Mouse (Mus musculus) lung, adult 2 months (tissue): Measurements from ENCODE around the gene Pdlim1. TPM values are rescaled to one million over a fixed set of nuclear protein-coding genes. Genes with fewer than 3 reads are reported as not detected.

Experiments
- DNase-seq: peaks from one replicate; pipeline ENCODE4 v3.0.0; 2022
- H3K4me1 ChIP-seq: fragments of 200-500 bp; 2 replicates; pipeline ENCODE4 v1.6.1; 2011; ENCODE audit warnings: low read length; ENCODE audit not compliant: control insufficient read depth, insufficient read depth
- H3K4me3 ChIP-seq: fragments of 200-500 bp; replicated peaks from 2 replicates; pipeline ENCODE3; 2011; ENCODE audit warnings: low read depth, mild to moderate bottlenecking, control low read depth, low read length; ENCODE audit errors: extremely low read depth
- CTCF ChIP-seq: fragments of 200-500 bp; IDR thresholded peaks from 2 replicates; pipeline ENCODE4 v1.5.1; 2011; ENCODE audit warnings: mild to moderate bottlenecking, low read length, control low read depth; ENCODE audit not compliant: insufficient read depth
- POLR2A ChIP-seq: fragments of 200-500 bp; IDR thresholded peaks from 2 replicates; pipeline ENCODE4 v1.6.1; 2011; ENCODE audit warnings: low read depth, mild to moderate bottlenecking, control low read depth, low read length, borderline replicate concordance; ENCODE audit errors: extremely low read depth
- WGBS: fragments of 180-500 bp; shearing (Covaris S2); methylation state at CpG from one replicate; pipeline ENCODE4 v1.1.7; 2018; 5-methylcytosine and 5-hydroxymethylcytosine counted together
- polyA plus RNA-seq: library from polyadenylated mRNA; depleted of rRNA; stranded (reverse); fragments of >200 nt; gene quantifications from 2 replicates; pipeline ENCODE4 v1.2.3, GENCODE M21; 2012

Gene Pdlim1
- polyA plus RNA-seq, 1 experiment = 148 TPM

- DNase-seq = peak; percentile 62
- Histone ChIP-seq H3K4me1 (peaks cover 6% of the 10 kb centered on the region; the same call in 1 of the 2 replicates), H3K4me3 (peak overlapping the region; percentile 88)
- TF ChIP-seq POLR2A = no peak; the same call in 1 of the 2 replicates
- WGBS = 10% methylated on average over 63 of the region's 63 CpGs
These were observed 1.0 kb downstream of the Pdlim1 start for GRCm38 (mm10) chr19:40270351-40271307.

DNA sequence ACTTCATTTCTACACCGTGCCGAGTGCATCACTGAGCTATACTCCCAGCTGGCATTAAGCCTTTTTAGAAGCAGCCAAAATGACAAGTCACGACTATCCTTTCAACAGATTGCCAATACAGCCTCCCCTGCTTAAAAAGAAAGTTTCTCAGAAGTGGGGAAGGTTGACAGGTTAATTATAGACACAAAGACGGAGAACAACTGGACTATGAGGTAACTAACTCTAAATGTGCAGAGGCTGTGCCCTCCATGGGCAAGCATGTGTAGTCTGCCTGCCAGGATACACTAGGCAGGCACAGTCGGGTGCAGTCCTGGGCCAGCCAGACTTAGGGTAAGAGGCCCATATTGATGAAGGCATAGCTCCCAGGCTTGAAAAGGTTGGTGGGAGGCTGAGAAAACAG, 2.1 kb downstream of the Pdlim1 start:
- 44% methylated on average over 5 of the region's 5 CpGs for WGBS
- no peak for DNase-seq

GRCm38 (mm10) chr19:40268493-40268892, 3.1 kb downstream of the Pdlim1 start:
- Histone ChIP-seq H3K4me3 (no peak overlapping the region), H3K4me1 (peaks cover 6% of the 10 kb centered on the region; the same call in 1 of the 2 replicates)
- DNase-seq = no peak
- 48% methylated on average over 3 of the region's 3 CpGs for WGBS
- TF ChIP-seq POLR2A (no peak), CTCF (no peak)

More for the DNA sequence above, 2.1 kb downstream of the Pdlim1 start:
- TF ChIP-seq CTCF = no peak
- no peak for TF ChIP-seq POLR2A
- Histone ChIP-seq H3K4me1 (peaks cover 6% of the 10 kb centered on the region; the same call in 1 of the 2 replicates), H3K4me3 (peak overlapping the region; percentile 11)

GRCm38 (mm10) chr19:40267380-40267779, 4.3 kb downstream of the Pdlim1 start:
- H3K4me1 ChIP-seq = peaks cover 6% of the 10 kb centered on the region
- DNase-seq = peak; percentile 77
- H3K4me3 ChIP-seq = no peak overlapping the region
- TF ChIP-seq CTCF = no peak
- TF ChIP-seq POLR2A = no peak
- WGBS = 58% methylated on average over 1 of the region's 1 CpGs

- TF ChIP-seq CTCF (no peak), POLR2A (no peak)
- Histone ChIP-seq H3K4me3 (no peak overlapping the region), H3K4me1 (peaks cover 23% of the 10 kb centered on the region)
- 100% methylated on average over 1 of the region's 1 CpGs for WGBS
- DNase-seq = no peak
These were observed 12.2 kb downstream of the Pdlim1 start for GRCm38 (mm10) chr19:40259485-40259884.

- TF ChIP-seq POLR2A (no peak), CTCF (no peak)
- no peak for DNase-seq
- WGBS = 19% methylated on average over 4 of the region's 4 CpGs
- Histone ChIP-seq H3K4me3 (no peak overlapping the region), H3K4me1 (peaks cover 27% of the 10 kb centered on the region)
These were observed 14.2 kb downstream of the Pdlim1 start for GRCm38 (mm10) chr19:40257396-40257795.

GRCm38 (mm10) chr19:40256376-40257050, 15.1 kb downstream of the Pdlim1 start:
- no peak for DNase-seq
- TF ChIP-seq POLR2A (no peak), CTCF (no peak)
- H3K4me3 ChIP-seq = no peak overlapping the region
- WGBS = 46% methylated on average over 2 of the region's 2 CpGs
- H3K4me1 ChIP-seq = peaks cover 27% of the 10 kb centered on the region

- peaks cover 27% of the 10 kb centered on the region for H3K4me1 ChIP-seq
- 62% methylated on average over 1 of the region's 1 CpGs for WGBS
- TF ChIP-seq CTCF (no peak), POLR2A (no peak)
- DNase-seq = no peak
- H3K4me3 ChIP-seq = no peak overlapping the region
These were observed 16.1 kb downstream of the Pdlim1 start for GRCm38 (mm10) chr19:40255561-40255960.

DNA sequence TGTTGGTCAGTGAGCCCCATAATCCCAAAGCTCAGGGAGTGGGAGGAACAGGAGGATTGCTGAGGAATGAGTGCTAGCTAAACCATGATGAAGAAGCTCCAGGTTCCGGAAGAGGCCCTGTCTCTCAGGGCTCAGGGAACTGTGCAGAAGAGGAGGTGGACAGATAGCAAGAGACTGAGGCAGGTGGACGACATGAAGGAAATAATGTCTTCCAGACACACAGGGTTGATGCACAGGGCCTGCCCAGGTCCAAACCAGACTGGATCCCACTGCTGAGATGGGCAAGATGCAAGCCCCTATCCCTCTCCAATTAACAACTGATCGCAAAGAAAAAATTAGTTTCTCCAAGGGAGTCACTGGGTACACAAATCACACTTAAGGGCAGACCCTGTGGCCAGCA, 16.9 kb downstream of the Pdlim1 start:
- Histone ChIP-seq H3K4me1 (peaks cover 27% of the 10 kb centered on the region), H3K4me3 (no peak overlapping the region)
- DNase-seq = no peak
- WGBS = 95% methylated on average over 3 of the region's 3 CpGs
- TF ChIP-seq POLR2A (no peak), CTCF (no peak)
